Mouse (Mus musculus) urinary bladder, postnatal 4 days (tissue): ENCODE results near the gene Msx2.

ENCODE experiments used
- DNase-seq, 2 experiments: peaks; one replicate each; pipeline ENCODE4 v3.0.0; 2021 to 2022; ENCODE audit warnings: low spot score in 2 of 2

The Msx2 gene

DNA sequence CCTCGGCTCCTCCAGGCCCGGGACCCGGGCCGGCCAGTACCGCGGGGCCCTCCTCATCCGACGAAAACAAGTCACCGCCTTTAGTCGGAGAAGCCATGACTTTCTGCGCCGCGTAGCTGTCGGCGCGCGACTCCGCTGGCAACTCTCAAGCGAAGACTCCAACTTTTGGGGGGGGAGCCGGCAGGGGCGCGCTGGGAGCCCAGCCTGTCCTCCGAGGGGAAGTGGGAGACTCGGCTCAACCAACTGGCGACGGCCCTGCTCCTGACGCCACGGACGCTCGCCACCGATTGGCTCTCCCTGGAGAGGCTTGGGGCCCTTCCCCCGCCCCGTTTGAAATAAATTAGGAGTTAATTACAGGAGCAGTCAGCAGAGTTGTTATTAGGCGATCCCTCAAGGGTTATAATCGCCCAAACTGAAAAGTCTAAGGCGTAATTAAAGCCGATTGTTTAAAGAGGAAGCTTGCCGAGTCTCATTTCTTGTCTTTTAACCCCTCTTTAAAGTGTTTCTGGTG is at the start of gene Msx2:
Msx2 (minus strand) TSS at position 461 of the 511 bp plus-strand sequence.
- peak; percentile 77 to 84 for DNase-seq

DNA sequence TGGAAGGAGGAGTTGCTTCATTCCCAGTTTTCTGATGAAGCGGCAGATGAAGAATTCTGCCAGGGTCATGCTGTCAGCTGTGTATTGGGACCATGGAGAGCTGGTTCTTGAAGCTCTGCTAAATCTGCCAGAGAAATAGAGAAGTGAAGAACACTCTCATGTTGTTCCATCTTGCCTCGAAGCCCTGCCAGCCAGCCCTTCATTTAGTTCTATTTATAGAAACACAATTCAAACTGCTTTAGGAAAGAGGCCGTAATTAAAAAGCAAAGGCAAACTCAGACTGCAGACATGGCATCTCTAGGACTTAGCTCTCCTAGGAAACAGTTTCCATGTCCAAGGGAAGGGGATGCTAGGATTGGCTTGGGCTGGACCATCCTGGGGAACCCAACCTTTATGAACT is 48.6 kb upstream of the Msx2 start:
- DNase-seq, result no peak

DNA sequence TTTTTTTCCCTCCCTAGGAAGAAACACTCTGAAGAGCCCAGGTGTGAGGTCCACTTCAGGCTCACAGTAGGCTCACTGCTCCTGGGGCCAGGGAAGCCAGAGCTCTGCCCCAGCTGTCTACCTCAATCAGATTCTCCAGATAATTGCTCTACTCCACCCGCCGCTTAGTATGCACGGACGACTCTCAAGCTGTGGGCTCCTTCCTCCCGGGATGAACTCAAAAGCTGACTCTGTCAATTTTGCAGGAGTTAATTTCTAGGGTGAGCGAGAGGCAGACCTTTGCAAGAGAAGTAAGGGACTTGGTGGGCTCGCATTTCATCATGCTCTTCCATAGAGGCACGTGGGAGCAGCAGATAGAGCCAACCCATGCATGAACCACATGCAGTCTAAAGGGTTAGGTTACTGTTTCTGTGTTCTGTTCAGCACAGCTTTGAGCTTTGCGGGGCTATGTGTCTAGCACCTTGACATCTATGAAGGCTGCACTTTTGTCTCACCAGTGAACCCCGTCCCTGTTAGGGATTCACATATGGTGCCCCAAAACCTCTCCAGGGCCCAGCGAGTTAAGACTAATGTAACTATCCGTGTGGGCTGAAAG is 47.6 kb upstream of the Msx2 start:
- no peak for DNase-seq

DNA sequence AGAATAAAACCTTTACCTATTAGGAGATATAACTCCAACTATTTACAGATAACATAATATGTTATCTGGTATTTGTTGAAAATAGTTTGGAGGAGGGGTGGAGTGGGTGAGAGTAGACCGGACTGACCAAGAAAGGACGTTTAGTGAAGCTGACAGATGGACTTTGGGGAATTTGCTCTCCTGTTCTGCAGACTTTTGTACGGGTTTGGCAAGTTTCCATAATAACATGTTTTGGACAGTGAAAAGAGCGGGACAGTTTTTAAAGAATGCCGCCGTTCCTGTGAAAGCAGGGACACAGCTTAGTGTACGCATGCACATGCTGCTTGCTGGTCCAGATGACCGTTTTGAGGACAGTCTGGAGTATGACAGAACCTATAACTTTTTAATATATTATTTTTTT is 46.9 kb upstream of the Msx2 start:
- DNase-seq, result no peak

DNA sequence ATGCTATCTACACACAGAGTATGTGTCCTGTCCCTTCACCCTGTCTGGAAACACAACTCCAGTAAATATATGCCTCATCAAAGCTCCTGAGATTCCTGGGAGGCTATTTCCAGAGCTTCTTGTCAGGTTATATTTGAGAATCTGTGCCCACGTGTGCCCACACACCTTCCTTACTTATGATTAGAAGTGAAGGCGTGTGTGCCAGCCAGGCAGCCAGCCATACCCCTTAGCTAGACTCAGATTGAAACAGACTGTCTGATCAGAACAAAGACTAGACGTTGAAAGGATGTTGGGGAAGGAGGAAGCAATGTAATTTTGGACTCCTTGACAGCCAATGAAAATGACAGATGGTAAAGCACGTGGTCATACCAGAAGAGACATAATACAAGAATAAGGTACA is 45.4 kb upstream of the Msx2 start:
- no peak for DNase-seq

DNA sequence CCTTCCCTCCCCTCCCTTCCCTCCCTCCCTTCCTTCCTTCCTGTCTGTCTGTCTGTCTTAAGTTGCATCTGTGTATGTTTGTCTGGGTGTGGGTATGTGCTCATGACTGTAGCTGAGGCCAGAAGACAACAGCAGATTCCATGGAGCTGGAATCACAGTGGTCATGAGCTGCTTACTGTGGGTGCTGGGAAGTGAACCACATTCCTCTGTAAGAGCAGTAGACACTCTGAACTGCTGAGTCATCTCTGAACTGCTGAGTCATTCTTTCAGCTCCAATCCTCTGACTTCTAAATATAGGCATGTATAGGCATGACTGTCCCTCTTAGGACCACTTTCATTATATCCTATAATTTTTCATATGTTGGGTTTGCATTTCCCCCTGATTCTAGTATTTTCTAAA is 41.7 kb upstream of the Msx2 start:
- DNase-seq, result no peak

DNA sequence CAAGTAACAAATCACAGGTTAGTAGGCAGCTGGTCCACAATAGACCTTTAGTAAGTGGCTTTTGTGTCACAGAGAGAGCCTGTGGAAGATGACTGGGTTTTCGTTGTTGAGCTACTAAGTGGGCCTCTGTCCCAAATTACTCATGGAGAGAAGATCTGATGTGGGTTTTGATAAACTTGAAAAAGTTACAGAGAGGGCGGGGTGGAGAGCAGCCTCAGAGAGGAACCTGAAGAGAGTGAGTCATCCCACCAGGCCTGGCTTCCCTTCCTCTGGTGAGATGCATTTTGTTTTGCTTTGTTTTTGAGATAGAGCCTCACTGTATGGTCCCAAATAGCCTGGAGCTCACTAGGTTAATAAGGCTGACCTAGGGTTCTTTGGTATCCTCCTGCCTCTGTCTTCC is 38.5 kb upstream of the Msx2 start:
- no peak for DNase-seq

DNA sequence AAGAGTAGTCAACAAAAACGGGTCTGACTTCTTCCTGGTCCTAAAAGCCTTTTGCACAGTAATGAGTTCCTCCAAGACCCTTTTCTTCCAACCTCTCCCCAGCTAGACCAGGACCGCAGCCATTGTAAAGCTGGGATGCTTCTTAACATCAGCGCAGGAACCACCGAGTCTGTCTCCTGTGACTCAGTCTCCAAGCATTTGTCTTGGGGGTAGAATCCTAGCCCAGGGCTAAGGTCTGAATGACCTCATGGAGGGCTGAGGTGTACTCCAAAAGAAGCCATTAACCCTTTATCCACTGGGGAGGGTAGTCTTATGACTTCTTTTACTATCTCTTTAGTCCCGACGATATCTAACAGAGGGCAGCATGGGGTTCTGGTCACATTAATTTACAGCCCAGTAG is 29.5 kb upstream of the Msx2 start:
- no peak for DNase-seq

DNA sequence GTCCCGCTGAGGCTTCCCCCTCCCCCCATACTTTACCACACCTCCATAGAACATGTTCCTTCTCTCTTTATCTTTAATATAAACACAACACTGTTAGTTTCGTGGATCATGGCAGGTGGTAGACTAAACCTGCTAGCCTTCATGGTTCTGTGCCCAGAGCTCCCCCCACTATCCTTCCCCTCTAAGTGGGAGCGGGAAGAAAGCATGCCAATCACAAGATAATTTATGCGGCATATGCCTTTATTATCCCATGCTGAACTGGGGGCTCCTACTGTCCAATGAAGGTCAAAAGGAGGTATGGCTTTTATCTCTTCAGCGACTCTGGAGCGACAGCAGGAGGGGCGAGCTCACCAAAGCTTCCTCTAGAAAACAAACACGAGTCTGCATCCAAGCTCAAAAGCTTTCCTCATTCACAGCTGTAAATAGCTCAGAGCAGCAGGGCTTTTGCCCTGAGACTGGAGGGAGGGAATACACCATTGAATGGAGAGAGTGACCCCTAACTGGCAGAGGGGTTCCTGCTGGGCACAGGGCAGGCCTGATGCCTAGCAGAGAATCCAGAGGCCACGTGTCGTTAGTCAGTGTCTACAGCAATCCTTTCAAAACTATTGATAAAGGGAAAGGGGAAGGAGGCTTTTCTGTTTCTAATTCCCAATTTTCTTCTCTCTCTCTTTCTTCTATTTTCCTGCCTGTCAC is 28.8 kb upstream of the Msx2 start:
- DNase-seq, result no peak

DNA sequence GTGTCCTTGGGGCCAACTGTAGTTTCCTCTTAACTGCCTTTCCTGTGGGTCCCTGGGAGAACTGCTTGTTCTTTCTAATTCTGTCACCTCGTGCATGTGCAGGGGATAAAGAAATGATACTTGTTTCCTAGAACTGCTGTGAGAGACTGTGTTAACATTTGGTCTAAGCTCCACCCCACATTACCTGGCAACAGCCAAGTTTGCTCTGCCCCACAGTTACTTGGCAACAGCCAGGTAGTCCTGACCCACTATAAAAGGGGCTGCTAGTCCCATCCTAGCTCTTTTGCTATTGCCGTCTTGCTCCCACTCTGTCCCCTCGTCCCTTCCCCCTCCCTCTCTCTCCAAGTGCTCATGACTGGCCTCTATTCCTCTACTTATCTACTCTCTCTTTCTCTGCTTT is 28.2 kb upstream of the Msx2 start:
- no peak for DNase-seq

DNA sequence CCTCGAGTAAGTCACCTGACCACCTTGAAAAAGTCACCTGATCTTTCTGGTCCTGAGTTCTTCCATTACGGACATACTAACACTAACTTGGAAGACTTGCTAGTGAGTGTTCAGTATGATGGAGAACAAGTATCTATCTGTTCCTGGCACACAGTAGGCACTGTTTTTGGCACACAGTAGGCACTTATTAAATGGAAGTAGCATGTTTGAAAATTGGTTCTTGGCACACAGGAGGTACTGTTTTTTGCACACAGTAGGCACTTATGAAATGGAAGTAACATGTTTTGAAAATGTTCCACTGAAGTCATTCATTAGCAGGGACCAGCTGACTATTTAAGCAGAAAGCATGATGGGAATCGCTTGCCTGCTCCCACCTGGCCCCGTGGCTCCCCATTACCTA is 13.6 kb upstream of the Msx2 start:
- no peak for DNase-seq

DNA sequence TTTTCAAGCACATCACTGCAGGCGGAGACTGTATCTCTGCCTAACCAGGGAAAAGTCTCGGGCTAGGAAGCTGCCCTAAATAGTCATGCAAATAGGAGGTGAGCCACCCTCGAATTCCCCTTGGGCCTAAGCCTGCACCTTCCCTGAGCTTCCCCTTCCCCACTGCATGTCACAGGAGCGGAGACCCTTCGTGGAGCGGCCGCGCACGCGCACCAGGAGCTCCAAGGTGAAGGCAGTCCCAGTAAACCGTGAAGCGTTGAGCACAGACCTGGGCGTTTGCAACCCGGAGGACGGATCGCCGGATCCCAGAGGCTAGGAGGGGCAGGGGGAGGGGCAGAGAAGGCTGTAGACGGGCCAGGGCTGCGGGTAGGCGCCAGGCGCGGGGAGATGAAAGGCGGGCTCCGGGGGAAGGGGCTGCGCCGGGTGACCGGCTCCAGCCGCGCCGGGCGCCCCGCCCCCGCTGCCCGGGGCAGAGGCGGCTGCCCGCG is 2.9 kb upstream of the Msx2 start:
- DNase-seq, result peak; percentile 37 to 70

DNA sequence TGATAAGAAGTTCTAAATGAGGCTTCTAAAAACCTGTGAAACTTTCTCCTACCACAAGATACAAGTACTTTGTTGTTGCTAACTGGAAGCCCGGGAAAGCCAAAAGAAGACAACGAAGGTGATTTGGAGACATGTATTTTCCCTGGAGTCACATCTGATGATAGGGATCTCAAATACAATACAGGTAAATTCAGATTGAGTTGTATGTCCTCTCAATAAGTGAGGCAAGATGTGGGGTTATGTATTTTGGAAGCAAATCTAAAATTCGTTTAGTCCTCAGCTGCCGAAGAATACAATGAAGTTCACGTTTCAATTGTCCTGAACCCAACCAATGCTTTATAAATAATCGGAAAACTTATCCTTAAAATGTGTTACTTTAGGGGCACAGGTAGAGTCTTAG is 1.6 kb upstream of the Msx2 start:
- no peak for DNase-seq

DNA sequence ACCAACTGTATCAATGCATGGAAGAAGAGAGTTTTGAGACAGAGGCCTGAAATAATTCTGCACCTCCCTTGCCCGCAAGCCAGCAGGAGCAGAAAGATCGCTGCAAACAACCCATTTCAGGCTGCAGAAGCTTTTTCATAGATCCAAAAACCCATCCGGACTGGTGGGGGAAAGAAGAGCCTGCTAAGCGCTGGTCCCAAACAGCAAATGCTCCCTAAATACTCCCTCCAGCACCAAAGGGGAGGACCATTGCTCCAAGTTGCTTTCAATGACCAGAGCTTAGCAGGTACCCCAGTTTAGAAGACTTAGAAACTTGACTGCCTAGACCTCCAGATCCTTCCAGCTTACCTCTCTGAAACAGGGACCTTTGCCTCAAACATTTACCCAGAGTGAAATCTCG is 1.1 kb upstream of the Msx2 start:
- DNase-seq, result no peak

DNA sequence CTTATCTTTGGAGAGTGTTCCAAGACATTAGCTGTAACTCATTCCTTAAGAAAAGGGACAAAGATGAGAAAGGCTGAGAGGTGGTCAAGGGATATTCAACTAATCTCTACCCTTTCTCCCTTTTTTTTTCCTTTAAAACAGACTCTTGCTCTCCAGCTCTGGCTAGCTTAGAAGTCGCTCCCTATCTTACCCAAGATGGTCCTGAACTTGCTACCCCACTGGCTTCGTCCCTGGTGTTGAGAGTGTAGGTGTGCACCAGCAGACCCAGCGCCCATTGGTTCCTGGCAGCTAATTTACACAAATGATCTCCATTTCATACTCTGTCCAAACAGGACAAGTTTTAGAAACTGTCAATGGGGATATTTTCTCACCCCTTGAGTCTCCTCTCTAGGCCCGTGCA is 417 bp upstream of the Msx2 start:
- no peak for DNase-seq

DNA sequence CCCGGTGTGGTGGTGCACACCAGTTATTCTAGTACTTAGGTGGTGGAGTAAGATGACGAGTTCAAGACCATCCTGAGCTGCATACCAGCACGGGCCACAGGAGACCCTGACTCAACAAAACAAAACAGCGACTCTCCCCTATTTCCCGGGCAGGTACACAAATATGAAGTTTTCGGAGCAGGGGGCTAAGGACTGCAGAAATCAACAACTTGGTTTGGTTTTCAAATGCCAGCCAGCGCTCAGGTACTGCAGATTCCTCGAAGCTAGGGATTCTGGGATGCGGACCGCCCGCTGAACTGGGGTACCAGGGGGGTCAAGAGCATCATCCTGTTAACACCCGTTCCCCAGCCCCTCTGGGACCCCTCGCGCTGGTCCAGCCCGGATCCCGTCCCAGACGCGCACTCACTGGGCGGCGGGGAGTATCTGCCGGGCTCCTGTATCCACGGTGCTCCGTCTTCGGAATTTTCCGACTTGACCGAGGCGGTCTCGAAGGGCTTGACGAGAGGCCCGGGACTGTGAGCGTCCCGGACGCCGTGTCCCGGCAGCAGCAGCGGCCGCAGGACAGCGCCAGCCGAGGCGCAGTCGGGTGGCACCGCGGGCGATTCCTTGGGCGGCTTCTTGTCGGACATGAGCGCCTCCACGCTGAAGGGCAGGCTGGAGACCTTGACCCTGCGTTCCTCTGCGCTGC is 804 bp downstream of the Msx2 start:
- DNase-seq, result peak in 1 of 2 experiments; percentile 51

DNA sequence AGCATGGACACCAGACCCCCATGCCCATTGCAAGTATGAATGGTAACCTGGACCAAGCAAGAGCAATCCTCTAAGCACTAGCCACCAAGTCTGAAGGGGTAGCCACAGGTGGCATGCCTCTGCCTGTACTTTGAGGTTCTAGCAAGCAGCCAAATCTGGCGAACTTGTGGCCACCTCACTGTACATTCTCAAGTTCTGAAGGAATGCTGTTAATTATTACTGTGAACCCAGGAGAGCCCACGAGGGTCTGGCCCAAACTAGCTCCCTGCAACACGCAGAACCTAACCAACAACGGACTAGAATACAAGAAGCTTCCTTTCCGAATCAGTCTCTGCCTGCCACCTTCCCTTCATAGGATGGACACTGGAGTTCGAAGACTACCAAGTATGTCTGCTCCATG is 1.5 kb downstream of the Msx2 start:
- peak in 1 of 2 experiments; percentile 28 for DNase-seq

DNA sequence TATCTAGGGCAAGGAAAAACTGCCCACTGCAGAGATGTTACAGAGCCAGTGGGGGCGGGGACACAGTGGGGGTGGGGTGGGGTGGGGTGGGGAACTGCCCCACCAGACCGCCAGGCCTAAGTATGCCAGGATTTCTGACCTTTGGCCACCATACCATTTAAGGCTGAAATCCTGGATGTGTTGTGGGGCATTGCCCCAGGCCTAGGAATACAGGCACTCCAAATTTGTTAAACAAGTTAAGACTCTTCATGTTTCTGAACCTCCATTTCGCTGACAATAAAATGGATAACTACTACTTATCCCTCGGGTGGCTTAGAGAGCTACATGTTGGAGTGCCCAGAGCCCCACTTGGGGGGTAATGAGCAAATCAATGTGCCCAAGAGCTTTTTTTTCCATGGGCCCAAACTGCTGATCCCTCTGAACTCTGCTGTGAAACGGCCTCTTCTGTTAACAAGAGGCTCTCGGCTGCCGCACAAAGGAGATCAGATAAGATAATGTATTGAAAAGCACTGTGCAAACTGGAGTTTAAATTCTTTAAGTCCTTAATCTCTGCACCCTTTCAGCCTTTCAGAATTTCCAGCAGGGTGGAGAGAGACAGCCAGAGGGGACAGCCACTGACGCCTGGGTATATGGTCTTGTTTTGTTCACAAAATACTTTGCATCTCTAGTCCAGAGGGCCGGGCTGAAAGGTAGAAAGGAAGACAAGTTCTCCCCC is 2.3 kb downstream of the Msx2 start:
- peak in 1 of 2 experiments; percentile 56 for DNase-seq

DNA sequence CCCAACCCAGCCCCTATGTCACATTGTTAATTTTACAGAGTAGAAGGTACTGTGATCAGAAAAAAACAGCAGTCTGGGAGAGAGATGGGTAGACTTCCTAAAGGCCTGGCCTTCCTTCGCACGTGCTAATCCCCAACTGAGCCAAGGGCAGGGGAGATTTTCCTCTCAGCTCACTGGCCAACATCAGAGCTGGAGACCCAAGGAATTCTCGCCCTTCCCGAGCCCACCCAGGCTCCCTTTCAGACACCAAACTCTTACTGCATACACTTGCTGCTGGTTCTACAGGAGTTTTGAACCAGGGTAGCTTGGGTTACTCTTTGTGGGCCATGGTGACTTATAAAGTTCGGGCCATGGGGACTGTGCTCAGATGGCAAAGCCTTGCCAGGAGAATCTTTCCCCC is 3.1 kb downstream of the Msx2 start:
- DNase-seq, result peak in 1 of 2 experiments; percentile 38

DNA sequence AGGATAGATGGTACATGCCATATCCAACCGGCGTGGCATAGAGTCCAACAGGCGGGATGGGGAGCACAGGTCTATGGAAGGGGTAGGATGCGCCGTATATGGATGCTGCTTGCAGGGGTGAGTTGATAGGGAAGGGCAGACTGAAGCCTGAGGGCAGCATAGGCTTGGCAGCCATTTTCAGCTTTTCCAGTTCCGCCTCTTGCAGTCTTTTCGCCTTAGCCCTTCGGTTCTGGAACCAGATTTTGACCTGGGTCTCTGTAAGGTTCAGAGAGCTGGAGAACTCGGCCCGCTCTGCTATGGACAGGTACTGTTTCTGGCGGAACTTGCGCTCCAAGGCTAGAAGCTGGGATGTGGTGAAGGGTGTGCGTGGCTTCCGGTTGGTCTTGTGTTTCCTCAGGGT is 4.7 kb downstream of the Msx2 start:
- DNase-seq, result peak in 1 of 2 experiments; percentile 55

DNA sequence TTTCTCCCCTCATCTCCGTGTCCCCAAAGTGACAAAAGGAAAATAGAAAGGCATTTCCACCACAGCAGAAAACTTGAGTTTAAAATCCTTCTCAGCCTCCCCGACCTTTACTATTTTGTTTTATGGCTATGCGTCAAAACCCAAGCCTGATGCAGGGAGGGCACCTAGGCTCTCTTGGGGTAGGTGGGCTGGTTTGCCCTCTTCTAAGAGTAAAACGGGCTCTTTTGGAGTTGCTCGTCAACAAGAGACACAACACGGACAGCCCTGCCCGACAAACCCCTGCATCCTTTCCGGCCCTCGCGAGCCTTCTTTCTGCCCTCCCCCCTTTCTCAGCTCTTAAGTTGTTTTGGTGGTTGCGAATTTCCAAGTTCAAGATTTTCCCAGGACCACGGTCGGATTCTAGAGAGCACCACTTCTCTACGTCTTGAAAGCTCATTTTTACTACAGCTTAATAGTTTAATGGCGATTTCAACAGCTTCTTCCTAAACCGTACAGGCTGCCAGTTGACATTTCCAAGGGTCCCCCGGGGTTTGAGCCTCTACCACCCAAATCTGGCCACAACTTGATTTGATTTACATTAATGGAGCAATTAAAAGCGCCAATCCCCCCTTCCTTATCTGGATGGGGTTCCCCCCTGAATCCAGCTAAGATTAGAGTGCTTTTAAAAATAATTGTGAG is 6.5 kb downstream of the Msx2 start:
- peak in 1 of 2 experiments; percentile 50 for DNase-seq
